Mouse (Mus musculus) hindbrain, embryonic 11.5 days (tissue): ENCODE results near the gene Ptprm. TPM values are rescaled to one million over a fixed set of nuclear protein-coding genes. Genes with fewer than 3 reads are reported as not detected.
A peak's percentile ranks its signal among the peaks of the same experiment; 100 is the strongest.

Experiments
- ATAC-seq: fragments of 200-750 bp; cut with Nextera tagmentation; 2 replicates; pipeline ENCODE4 v1.8.0; 2017; ENCODE audit warnings: mild to moderate bottlenecking, moderate TSS enrichment, moderate library complexity; ENCODE audit not compliant: low FRiP score
- DNase-seq: peaks from one replicate; pipeline ENCODE4 v3.0.0-alpha.2; 2015; ENCODE audit warnings: low spot score
- H3K27ac ChIP-seq: fragments of 300-500 bp; sonication (generic); 2 replicates; pipeline ENCODE4 v1.5.1; 2014; ENCODE audit warnings: mild to moderate bottlenecking, low read depth, low read length
- H3K27me3 ChIP-seq: fragments of 300-500 bp; sonication (generic); 2 replicates; pipeline ENCODE4 v1.6.1; 2014; ENCODE audit warnings: mild to moderate bottlenecking, low read length, moderate library complexity, mixed read lengths; ENCODE audit not compliant: control insufficient read depth, insufficient read depth
- H3K36me3 ChIP-seq: fragments of 300-500 bp; sonication (generic); 2 replicates; pipeline ENCODE4 v1.6.1; 2014; ENCODE audit warnings: mild to moderate bottlenecking, low read length, moderate library complexity, mixed read lengths; ENCODE audit not compliant: control insufficient read depth, insufficient read depth
- H3K4me1 ChIP-seq: fragments of 300-500 bp; sonication (generic); replicated peaks from 2 replicates; pipeline ENCODE4 v1.6.1; 2014; ENCODE audit warnings: low read length, mixed read lengths; ENCODE audit not compliant: control insufficient read depth, insufficient read depth
- H3K4me2 ChIP-seq: fragments of 300-500 bp; sonication (generic); replicated peaks from 2 replicates; pipeline ENCODE4 v1.6.1; 2014; ENCODE audit warnings: mild to moderate bottlenecking, low read depth, low read length
- H3K4me3 ChIP-seq: fragments of 300-500 bp; sonication (generic); 2 replicates; pipeline ENCODE4 v1.5.1; 2014; ENCODE audit warnings: low read depth, low read length
- H3K9ac ChIP-seq: fragments of 300-500 bp; sonication (generic); 2 replicates; pipeline ENCODE4 v1.6.1; 2014; ENCODE audit warnings: low read depth, low read length
- H3K9me3 ChIP-seq: fragments of 300-500 bp; sonication (generic); 2 replicates; pipeline ENCODE4 v1.6.1; 2016; ENCODE audit warnings: low read length; ENCODE audit not compliant: control insufficient read depth
- WGBS: fragments of 180-500 bp; shearing (Covaris S2); extraction: QIAGEN DNeasy Blood & Tissue Kit; methylation state at CpG from one replicate; pipeline ENCODE4 v1.1.7; 2014; 5-methylcytosine and 5-hydroxymethylcytosine counted together
- polyA plus RNA-seq: library from polyadenylated mRNA; unstranded; fragments of >200 nt; fragmentation: Nextera tagmentation; extraction: Ambion mirVana; gene quantifications from 2 replicates; pipeline ENCODE4 v1.2.1, GENCODE M21; 2014

Ptprm gene
- polyA plus RNA-seq, 1 experiment from 2014 or later = 11.2 TPM

GRCm38 (mm10) chr17:67140502-67140901 lies 213.8 kb downstream of the Ptprm start:
- no peak overlapping the region for H3K4me2 ChIP-seq
- ATAC-seq (no peak), DNase-seq (peak; percentile 37)
- H3K27ac ChIP-seq = no peak overlapping the region
- no peaks in the 10 kb centered on the region for H3K27me3 ChIP-seq
- no peak overlapping the region for H3K4me3 ChIP-seq
- no peak overlapping the region for H3K9ac ChIP-seq
- no peaks in the 10 kb centered on the region for H3K4me1 ChIP-seq
- H3K9me3 ChIP-seq = no peaks in the 10 kb centered on the region
- no peaks in the 10 kb centered on the region for H3K36me3 ChIP-seq
- WGBS = 46% methylated on average over 1 of the region's 1 CpGs

- no peak overlapping the region for H3K27ac ChIP-seq
- H3K4me2 ChIP-seq = no peak overlapping the region
- H3K9me3 ChIP-seq = no peaks in the 10 kb centered on the region
- H3K9ac ChIP-seq = no peak overlapping the region
- DNase-seq = no peak
- no peak overlapping the region for H3K4me3 ChIP-seq
- no peak for ATAC-seq
- no peaks in the 10 kb centered on the region for H3K36me3 ChIP-seq
- no peaks in the 10 kb centered on the region for H3K27me3 ChIP-seq
- no peaks in the 10 kb centered on the region for H3K4me1 ChIP-seq
- 79% methylated on average over 12 of the region's 12 CpGs for WGBS
These were observed 215.3 kb downstream of the Ptprm start for GRCm38 (mm10) chr17:67138981-67139380.

- 79% methylated on average over 7 of the region's 7 CpGs for WGBS
- Histone ChIP-seq H3K9ac (no peak overlapping the region), H3K4me3 (no peak overlapping the region), H3K4me1 (no peaks in the 10 kb centered on the region), H3K27ac (no peak overlapping the region), H3K4me2 (no peak overlapping the region), H3K9me3 (no peaks in the 10 kb centered on the region), H3K36me3 (no peaks in the 10 kb centered on the region), H3K27me3 (no peaks in the 10 kb centered on the region)
- DNase-seq (no peak), ATAC-seq (no peak)
These were observed 217.4 kb downstream of the Ptprm start for GRCm38 (mm10) chr17:67136876-67137275.

- ATAC-seq (no peak), DNase-seq (no peak)
- Histone ChIP-seq H3K4me2 (no peak overlapping the region), H3K9me3 (no peaks in the 10 kb centered on the region), H3K27me3 (no peaks in the 10 kb centered on the region), H3K4me3 (no peak overlapping the region), H3K27ac (no peak overlapping the region), H3K4me1 (no peaks in the 10 kb centered on the region), H3K9ac (no peak overlapping the region), H3K36me3 (no peaks in the 10 kb centered on the region)
- 79% methylated on average over 8 of the region's 8 CpGs for WGBS
These were observed 217.8 kb downstream of the Ptprm start for GRCm38 (mm10) chr17:67136421-67136820.

GRCm38 (mm10) chr17:67134235-67134634 lies 220.0 kb downstream of the Ptprm start:
- no peak overlapping the region for H3K27ac ChIP-seq
- no peak for ATAC-seq
- H3K9me3 ChIP-seq = no peaks in the 10 kb centered on the region
- H3K4me3 ChIP-seq = no peak overlapping the region
- DNase-seq = no peak
- WGBS = 90% methylated on average over 4 of the region's 4 CpGs
- H3K4me1 ChIP-seq = no peaks in the 10 kb centered on the region
- no peaks in the 10 kb centered on the region for H3K27me3 ChIP-seq
- no peak overlapping the region for H3K4me2 ChIP-seq
- H3K36me3 ChIP-seq = no peaks in the 10 kb centered on the region
- H3K9ac ChIP-seq = no peak overlapping the region

- DNase-seq (no peak), ATAC-seq (no peak)
- H3K4me1 ChIP-seq = no peaks in the 10 kb centered on the region
- no peak overlapping the region for H3K27ac ChIP-seq
- no peak overlapping the region for H3K4me2 ChIP-seq
- H3K4me3 ChIP-seq = no peak overlapping the region
- no peaks in the 10 kb centered on the region for H3K9me3 ChIP-seq
- H3K9ac ChIP-seq = no peak overlapping the region
- no peaks in the 10 kb centered on the region for H3K36me3 ChIP-seq
- 64% methylated on average over 13 of the region's 13 CpGs for WGBS
- no peaks in the 10 kb centered on the region for H3K27me3 ChIP-seq
These were observed 220.7 kb downstream of the Ptprm start for GRCm38 (mm10) chr17:67133440-67134103.

- H3K27ac ChIP-seq = no peak overlapping the region
- 96% methylated on average over 4 of the region's 4 CpGs for WGBS
- H3K4me3 ChIP-seq = no peak overlapping the region
- no peak overlapping the region for H3K4me2 ChIP-seq
- ATAC-seq (no peak), DNase-seq (no peak)
- no peaks in the 10 kb centered on the region for H3K36me3 ChIP-seq
- H3K27me3 ChIP-seq = no peaks in the 10 kb centered on the region
- no peak overlapping the region for H3K9ac ChIP-seq
- H3K4me1 ChIP-seq = no peaks in the 10 kb centered on the region
- H3K9me3 ChIP-seq = no peaks in the 10 kb centered on the region
These were observed 221.2 kb downstream of the Ptprm start for GRCm38 (mm10) chr17:67133026-67133425.

- 86% methylated on average over 7 of the region's 7 CpGs for WGBS
- H3K27me3 ChIP-seq = no peaks in the 10 kb centered on the region
- DNase-seq (no peak), ATAC-seq (no peak)
- no peaks in the 10 kb centered on the region for H3K4me1 ChIP-seq
- no peak overlapping the region for H3K9ac ChIP-seq
- H3K27ac ChIP-seq = no peak overlapping the region
- no peaks in the 10 kb centered on the region for H3K36me3 ChIP-seq
- H3K9me3 ChIP-seq = no peaks in the 10 kb centered on the region
- no peak overlapping the region for H3K4me3 ChIP-seq
- no peak overlapping the region for H3K4me2 ChIP-seq
These were observed 226.7 kb downstream of the Ptprm start for GRCm38 (mm10) chr17:67127530-67127929.

GRCm38 (mm10) chr17:67125596-67125995 lies 228.7 kb downstream of the Ptprm start:
- H3K27me3 ChIP-seq = no peaks in the 10 kb centered on the region
- no peaks in the 10 kb centered on the region for H3K36me3 ChIP-seq
- no peak for ATAC-seq
- no peak for DNase-seq
- H3K4me2 ChIP-seq = no peak overlapping the region
- H3K4me3 ChIP-seq = no peak overlapping the region
- WGBS = 66% methylated on average over 4 of the region's 4 CpGs
- H3K4me1 ChIP-seq = no peaks in the 10 kb centered on the region
- no peak overlapping the region for H3K9ac ChIP-seq
- no peaks in the 10 kb centered on the region for H3K9me3 ChIP-seq
- no peak overlapping the region for H3K27ac ChIP-seq
